Mouse (Mus musculus): ENCODE measurements around the gene Hyal3. TPM values are rescaled to one million over a fixed set of nuclear protein-coding genes. Genes with fewer than 3 reads are reported as not detected.
A peak's percentile ranks its signal among the peaks of the same experiment; 100 is the strongest.
"Not testable (repeated sequence)": the region's sequence is repeated elsewhere in the genome, so short reads cannot be mapped to it uniquely, and the experiment has no call there.

Hyal3 gene
- polyA plus RNA-seq, 1 experiment from 2014 or later: 1.8 TPM

DNA sequence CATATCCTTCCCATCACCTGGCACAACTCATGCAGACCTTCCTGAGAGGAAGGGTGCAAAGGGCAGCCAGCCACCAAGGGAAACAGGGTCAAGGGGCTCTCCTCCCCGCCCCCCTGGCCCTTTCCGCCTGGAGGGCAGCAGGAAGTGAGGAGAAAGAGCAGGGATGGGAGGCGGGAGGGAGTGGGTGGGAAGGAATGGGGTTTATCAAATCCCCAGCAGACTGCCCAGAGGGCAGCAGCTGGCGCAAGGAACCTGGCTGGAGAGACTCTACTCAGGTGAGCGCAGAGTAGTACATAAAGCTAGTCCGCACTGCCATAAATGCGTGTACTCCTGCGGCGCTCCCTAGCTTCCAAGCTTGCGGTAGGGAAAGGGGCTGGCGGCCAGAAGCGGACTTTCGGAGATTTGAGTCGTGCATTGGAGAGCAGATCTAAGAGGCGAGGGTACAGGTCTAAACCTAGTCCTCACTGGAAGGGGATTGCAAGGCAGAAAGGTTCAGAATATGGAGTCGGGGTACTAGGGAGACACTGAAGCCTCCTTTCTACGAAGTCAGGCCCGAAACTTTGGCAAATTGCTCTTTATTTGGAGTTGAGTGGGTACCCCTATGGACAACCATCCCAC, 12.8 kb upstream of the Hyal3 start, which contains the start of gene Hyal2:
Gene Hyal2 (plus strand): TSS at position 244 of the 618 bp plus-strand sequence.
- peaks cover 59% of the 10 kb centered on the region for H3K4me1 ChIP-seq

DNA sequence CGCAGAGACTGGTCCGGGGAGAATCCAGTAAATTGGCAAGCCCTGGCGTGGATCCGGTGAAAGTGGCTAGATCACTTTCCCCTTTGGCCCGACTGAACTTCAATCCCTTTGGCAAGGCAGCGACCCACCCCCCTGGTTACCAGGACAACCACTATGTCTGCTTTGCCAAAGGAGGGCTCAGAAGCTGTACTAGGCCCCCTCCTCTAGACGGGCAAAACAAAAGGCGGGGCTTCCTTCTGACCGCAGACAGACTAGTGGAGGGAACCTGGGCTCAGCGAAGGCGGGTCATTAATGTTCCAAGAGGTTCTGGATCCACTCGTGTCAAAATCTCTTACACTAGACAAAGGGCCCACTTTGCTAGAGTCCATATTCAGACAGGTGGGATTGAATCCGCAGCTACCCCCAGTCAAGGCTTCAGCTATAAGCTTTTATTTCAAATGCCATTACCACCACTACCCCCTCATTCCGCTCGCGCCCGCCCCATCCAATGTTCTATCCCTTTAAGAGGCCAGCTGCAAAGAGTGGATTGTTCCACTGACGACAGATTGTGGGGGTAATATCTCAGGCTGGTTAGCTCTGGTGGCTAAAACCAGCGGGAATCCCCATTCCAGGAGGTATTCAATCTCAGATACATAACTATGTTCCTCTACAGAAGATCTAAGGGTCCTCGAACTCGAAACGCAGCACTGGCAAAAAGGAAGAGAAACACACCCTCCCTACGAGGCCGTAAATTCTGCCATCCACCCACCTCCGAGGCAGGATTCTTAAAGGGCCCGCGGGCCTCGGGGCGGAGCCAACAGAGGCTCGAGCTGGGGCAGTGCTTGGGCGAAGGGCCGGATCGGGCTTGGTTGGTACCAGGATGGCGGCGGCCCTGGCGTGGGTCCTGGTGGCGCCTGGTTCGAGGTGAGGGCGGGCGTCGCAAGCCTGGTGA, 12.0 kb upstream of the Hyal3 start:
- peak; percentile 89 for ATAC-seq (replicated peaks)
- peak overlapping the region; percentile 84 for H3K4me2 ChIP-seq
- H3K9me3 ChIP-seq: no peaks in the 10 kb centered on the region
- peak overlapping the region; percentile 94 for H3K4me3 ChIP-seq
- no peaks in the 10 kb centered on the region for H3K27me3 ChIP-seq (replicated peaks)
- under 1% methylated on average over 41 of the region's 41 CpGs for WGBS
- H3K36me3 ChIP-seq (replicated peaks): peaks cover 33% of the 10 kb centered on the region
- H3K4me1 ChIP-seq: peaks cover 57% of the 10 kb centered on the region
- peak overlapping the region; percentile 88 for H3K9ac ChIP-seq
- peak overlapping the region; percentile 89 for H3K27ac ChIP-seq

More for the DNA sequence above, 12.8 kb upstream of the Hyal3 start, which contains the start of gene Hyal2:
- peak within 1 kb of the TSS; percentile 88 for H3K9ac ChIP-seq
- H3K36me3 ChIP-seq (replicated peaks): peaks cover 32% of the 10 kb centered on the region
- H3K27me3 ChIP-seq (replicated peaks): no peaks in the 10 kb centered on the region
- H3K27ac ChIP-seq: peak within 1 kb of the TSS; percentile 89
- ATAC-seq (replicated peaks): no peak
- H3K4me2 ChIP-seq: peak within 1 kb of the TSS; percentile 84
- WGBS: 4% methylated on average over 18 of the region's 18 CpGs
- H3K9me3 ChIP-seq: no peaks in the 10 kb centered on the region
- H3K4me3 ChIP-seq: peak within 1 kb of the TSS; percentile 94

DNA sequence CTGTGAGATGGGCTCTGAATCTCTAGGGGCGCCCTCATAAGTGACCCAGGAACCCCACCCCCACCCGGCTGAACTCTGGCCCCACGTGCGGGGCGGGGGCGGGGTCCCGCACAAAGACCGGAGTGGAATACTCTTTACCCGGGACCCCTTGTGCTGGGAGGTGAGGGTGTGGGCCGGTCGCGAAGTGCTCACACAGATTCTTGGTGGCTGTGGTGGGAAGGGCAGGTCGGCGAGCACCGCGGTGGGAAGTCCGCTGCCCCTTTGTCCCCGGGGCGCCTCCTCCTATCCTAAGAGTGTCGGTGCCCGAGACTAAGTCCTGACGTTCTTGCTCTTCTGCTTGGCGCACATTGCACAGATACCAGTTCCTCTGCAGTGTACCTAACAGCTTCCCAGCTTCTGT, 11.3 kb upstream of the Hyal3 start:
- Histone ChIP-seq H3K4me2 (peak overlapping the region; percentile 84), H3K27ac (peak overlapping the region; percentile 89), H3K9ac (peak overlapping the region; percentile 88), H3K9me3 (no peaks in the 10 kb centered on the region), H3K4me1 (peaks cover 51% of the 10 kb centered on the region), H3K36me3 (replicated peaks) (peaks cover 33% of the 10 kb centered on the region), H3K4me3 (peak overlapping the region; percentile 94), H3K27me3 (replicated peaks) (no peaks in the 10 kb centered on the region)
- WGBS: 1% methylated on average over 22 of the region's 23 CpGs
- peak; percentile 29; the same call in 1 of the 2 replicates for ATAC-seq (replicated peaks)

DNA sequence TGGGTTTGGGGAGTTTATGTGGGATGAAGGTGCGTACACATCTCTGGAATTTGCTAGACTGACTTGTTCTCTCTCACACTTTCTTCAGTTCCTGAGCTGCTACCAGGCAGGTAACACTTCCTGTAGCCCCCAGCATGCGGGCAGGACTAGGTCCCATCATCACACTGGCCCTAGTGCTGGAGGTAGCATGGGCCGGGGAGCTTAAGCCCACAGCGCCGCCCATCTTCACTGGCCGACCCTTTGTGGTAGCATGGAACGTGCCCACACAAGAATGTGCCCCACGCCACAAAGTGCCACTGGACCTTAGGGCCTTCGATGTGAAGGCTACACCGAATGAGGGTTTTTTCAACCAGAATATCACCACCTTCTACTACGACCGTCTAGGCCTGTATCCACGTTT, 10.6 kb upstream of the Hyal3 start:
- Histone ChIP-seq H3K27me3 (replicated peaks) (no peaks in the 10 kb centered on the region), H3K9ac (peak overlapping the region; percentile 88), H3K4me2 (peak overlapping the region; percentile 84), H3K27ac (peak overlapping the region; percentile 89), H3K4me1 (peaks cover 46% of the 10 kb centered on the region), H3K36me3 (replicated peaks) (peaks cover 33% of the 10 kb centered on the region), H3K4me3 (peak overlapping the region; percentile 94), H3K9me3 (no peaks in the 10 kb centered on the region)
- ATAC-seq (replicated peaks): no peak
- 43% methylated on average over 13 of the region's 13 CpGs for WGBS

DNA sequence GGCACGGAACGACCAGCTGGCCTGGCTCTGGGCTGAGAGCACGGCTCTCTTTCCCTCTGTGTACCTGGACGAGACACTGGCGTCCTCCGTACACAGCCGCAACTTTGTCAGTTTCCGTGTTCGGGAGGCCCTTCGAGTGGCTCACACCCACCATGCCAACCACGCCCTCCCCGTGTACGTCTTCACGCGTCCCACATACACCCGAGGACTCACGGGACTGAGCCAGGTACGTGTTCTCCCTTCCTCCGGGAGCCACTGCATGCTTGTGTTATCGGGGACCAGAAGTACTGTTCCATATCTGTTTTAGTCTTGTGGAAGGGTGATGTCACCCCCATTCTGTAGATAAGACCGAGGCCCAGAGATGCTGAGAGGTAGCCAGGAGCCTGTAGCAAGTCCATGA, 9.8 kb upstream of the Hyal3 start:
- Histone ChIP-seq H3K27me3 (replicated peaks) (no peaks in the 10 kb centered on the region), H3K9ac (no peak overlapping the region)
- no peak for ATAC-seq (replicated peaks)

DNA sequence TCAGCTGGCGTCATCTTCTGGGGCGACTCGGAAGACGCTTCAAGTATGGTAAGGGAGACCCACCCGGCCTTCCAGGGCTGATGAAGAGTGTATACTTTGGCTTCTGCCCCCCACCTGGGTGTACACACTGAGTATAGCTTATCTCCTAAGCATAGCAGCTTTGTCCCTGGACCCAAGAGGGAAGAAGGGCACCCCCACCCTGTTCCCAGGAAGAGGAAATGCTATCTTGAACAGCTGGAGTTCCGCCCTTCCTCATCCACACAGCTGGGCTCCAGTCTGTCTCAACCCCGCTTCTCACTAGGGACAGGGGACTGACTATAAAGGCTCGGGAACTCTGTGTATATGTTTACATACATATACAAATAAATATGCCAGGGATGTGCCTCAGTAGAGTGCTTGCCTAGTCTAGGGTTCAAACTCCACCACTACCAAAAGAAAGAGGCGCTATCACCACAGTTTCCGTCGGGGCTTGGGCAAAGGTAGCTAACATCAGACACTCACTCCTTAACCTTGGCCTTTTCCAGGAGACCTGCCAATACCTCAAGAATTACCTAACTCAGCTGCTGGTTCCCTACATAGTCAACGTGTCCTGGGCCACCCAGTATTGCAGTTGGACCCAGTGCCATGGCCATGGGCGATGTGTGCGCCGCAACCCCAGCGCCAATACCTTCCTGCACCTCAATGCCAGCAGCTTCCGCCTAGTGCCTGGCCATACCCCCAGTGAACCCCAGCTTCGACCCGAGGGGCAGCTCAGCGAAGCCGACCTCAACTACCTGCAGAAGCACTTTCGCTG, 8.9 kb upstream of the Hyal3 start:
- Histone ChIP-seq H3K27me3 (replicated peaks) (no peaks in the 10 kb centered on the region), H3K36me3 (replicated peaks) (peaks cover 25% of the 10 kb centered on the region), H3K4me2 (peak overlapping the region; percentile 84; the same call in 1 of the 2 replicates), H3K9ac (no peak overlapping the region), H3K9me3 (no peaks in the 10 kb centered on the region), H3K4me3 (peak overlapping the region; percentile 6; the same call in 1 of the 2 replicates), H3K4me1 (peaks cover 45% of the 10 kb centered on the region), H3K27ac (no peak overlapping the region)
- ATAC-seq (replicated peaks): no peak
- WGBS: 96% methylated on average over 22 of the region's 22 CpGs

More for the DNA sequence above, 9.8 kb upstream of the Hyal3 start:
- peaks cover 28% of the 10 kb centered on the region for H3K36me3 ChIP-seq (replicated peaks)
- no peak overlapping the region for H3K27ac ChIP-seq
- no peaks in the 10 kb centered on the region for H3K9me3 ChIP-seq
- peaks cover 46% of the 10 kb centered on the region for H3K4me1 ChIP-seq
- peak overlapping the region; percentile 94 for H3K4me3 ChIP-seq
- 95% methylated on average over 21 of the region's 21 CpGs for WGBS
- peak overlapping the region; percentile 84 for H3K4me2 ChIP-seq

DNA sequence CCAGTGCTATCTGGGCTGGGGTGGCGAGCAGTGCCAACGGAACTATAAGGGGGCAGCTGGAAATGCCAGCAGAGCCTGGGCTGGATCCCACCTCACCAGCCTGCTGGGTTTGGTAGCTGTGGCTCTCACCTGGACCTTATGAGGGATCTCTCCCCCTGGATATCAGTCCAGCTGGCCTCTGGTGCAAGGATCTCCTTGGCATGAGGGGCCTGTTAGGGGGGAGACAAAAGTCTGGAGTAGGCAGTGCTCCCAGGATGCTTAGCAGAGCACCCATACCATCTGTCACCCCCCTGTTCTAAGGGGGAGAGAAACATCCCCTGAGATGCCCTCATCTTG, 8.3 kb upstream of the Hyal3 start:
- ATAC-seq (replicated peaks): no peak
- no peak overlapping the region for H3K4me2 ChIP-seq
- H3K4me1 ChIP-seq: peaks cover 43% of the 10 kb centered on the region
- H3K36me3 ChIP-seq (replicated peaks): peaks cover 25% of the 10 kb centered on the region
- no peak overlapping the region for H3K27ac ChIP-seq
- no peak overlapping the region for H3K4me3 ChIP-seq
- H3K27me3 ChIP-seq (replicated peaks): no peaks in the 10 kb centered on the region
- H3K9me3 ChIP-seq: no peaks in the 10 kb centered on the region
- 100% methylated on average over 2 of the region's 2 CpGs for WGBS
- no peak overlapping the region for H3K9ac ChIP-seq

DNA sequence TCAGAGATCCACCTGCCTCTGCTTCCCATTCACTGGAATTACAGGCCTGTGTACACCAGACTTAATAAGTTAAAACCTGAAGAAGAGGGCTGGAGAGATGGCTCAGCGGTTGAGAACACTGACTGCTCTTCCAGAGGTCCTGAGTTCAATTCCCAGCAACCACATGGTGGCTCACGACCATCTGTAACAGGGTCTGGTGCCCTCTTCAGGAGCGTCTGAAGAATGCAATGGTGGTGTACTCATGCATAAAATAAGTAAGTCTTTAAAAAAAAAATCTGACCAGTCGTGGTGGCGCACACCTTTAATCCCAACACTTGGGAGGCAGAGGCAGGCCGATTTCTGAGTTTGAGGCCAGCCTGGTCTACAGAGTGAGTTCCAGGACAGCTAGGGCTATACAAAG, 6.8 kb upstream of the Hyal3 start:
- H3K27me3 ChIP-seq (replicated peaks); H3K9ac ChIP-seq; ATAC-seq (replicated peaks); H3K4me3 ChIP-seq; H3K9me3 ChIP-seq; H3K4me2 ChIP-seq; H3K27ac ChIP-seq: not testable (repeated sequence)
- H3K4me1 ChIP-seq: peaks cover 33% of the 10 kb centered on the region
- peaks cover 25% of the 10 kb centered on the region for H3K36me3 ChIP-seq (replicated peaks)
- 78% methylated on average over 6 of the region's 6 CpGs for WGBS

DNA sequence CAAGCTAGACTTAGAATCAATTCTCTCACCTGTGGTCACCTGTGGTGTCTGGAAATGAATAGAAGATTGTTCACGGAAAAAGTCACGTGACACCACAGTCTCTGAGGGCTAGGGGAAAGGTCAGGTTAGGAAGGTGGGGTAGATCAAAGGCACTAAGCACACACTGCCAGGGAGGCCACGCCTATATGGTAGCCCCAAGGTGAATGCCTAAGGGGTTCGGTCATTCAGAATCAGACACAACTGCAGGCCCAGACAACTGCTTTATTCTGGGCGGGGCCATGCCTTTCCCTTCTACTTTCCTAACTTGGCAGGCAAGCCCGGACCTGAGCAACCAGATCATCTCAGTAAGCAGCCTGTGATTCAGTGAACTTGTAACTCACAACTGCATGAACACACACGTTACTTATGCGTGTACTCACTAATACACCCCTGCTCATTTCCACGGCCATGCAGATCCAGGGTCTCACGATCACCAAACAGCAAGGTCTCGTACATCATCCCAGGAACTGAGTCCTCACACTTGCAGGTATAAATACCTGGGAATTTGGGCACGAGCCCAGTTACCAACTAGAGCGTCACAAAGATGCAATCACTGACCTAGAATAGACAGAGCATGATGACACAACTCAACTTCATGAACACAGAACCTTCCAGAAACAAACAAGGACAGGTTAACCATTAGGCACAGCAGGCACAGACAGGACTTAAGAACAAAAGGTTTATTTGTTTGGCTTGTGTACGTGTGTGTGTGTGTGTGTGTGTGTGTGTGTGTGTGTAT, 4.8 kb upstream of the Hyal3 start:
- Histone ChIP-seq H3K27ac (no peak overlapping the region), H3K27me3 (replicated peaks) (no peaks in the 10 kb centered on the region), H3K4me2 (no peak overlapping the region), H3K4me1 (peaks cover 35% of the 10 kb centered on the region), H3K36me3 (replicated peaks) (peaks cover 24% of the 10 kb centered on the region), H3K4me3 (no peak overlapping the region), H3K9ac (no peak overlapping the region), H3K9me3 (no peaks in the 10 kb centered on the region)
- WGBS: 90% methylated on average over 14 of the region's 14 CpGs
- ATAC-seq (replicated peaks): no peak

DNA sequence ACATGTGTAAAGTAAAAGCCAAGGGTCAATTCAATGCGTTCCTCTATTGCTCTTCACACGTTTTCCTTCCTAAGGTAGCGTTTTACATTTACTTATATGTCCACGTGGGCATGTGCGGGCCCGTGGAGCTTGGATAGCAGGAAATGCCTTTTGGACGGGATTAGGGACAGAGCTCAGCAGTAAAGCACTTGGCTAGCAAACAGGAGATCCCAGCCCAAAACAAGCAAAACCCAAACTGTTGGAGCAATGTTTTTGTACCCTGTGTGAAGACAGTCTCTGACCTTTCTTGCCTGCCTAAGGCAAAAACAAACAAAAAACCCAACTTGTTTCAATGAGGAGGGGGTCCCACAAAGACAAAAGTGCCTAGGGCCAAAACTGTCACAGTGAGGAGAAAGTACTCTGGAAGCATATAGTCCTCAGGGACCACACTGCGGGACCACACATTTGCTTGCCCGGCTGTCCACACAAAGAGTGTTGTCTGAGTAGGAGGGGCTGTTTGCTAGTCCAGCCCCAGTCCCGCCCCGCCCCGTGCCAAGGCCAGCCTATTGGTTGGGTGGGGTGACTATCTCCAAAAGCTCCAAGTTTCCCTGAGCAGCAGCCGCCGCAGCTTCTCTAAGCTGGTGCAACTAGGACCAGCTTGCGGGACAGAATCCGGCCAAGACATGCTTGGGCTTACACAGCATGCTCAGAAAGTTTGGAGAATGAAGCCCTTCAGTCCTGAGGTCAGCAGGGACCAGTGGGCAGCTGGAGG, 4.1 kb upstream of the Hyal3 start, which contains the start of gene Hyal1:
Gene Hyal1 (plus strand): TSS at position 571 of the 751 bp plus-strand sequence.
- Histone ChIP-seq H3K4me1 (peaks cover 34% of the 10 kb centered on the region), H3K36me3 (replicated peaks) (peaks cover 18% of the 10 kb centered on the region), H3K27me3 (replicated peaks) (no peaks in the 10 kb centered on the region), H3K9me3 (no peaks in the 10 kb centered on the region), H3K27ac (peak within 1 kb of the TSS; percentile 43; the same call in 1 of the 2 replicates), H3K4me2 (peak within 1 kb of the TSS; percentile 34), H3K4me3 (no peak within 1 kb of the TSS), H3K9ac (no peak within 1 kb of the TSS)
- WGBS: 25% methylated on average over 16 of the region's 16 CpGs
- ATAC-seq (replicated peaks): 0 out of 2 replicates have a peak, but pooled peaks have one; percentile 30

DNA sequence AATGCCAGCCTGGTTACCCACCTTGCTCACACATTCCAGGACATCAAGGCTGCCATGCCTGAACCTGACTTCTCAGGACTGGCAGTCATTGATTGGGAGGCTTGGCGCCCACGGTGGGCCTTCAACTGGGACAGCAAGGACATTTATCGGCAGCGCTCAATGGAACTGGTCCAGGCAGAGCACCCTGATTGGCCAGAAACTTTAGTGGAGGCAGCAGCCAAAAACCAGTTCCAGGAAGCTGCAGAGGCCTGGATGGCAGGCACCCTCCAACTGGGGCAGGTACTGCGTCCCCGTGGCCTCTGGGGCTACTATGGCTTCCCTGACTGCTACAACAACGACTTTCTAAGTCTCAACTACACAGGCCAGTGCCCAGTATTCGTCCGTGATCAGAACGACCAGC, 2.7 kb upstream of the Hyal3 start:
- H3K4me3 ChIP-seq: no peak overlapping the region
- H3K36me3 ChIP-seq (replicated peaks): peaks cover 4% of the 10 kb centered on the region; the same call in 1 of the 2 replicates
- no peak overlapping the region for H3K27ac ChIP-seq
- H3K9me3 ChIP-seq: no peaks in the 10 kb centered on the region
- ATAC-seq (replicated peaks): no peak
- H3K4me2 ChIP-seq: no peak overlapping the region
- peaks cover 34% of the 10 kb centered on the region for H3K4me1 ChIP-seq
- WGBS: 93% methylated on average over 10 of the region's 10 CpGs
- H3K27me3 ChIP-seq (replicated peaks): no peaks in the 10 kb centered on the region
- no peak overlapping the region for H3K9ac ChIP-seq
